Mouse (Mus musculus) embryonic fibroblast, embryonic 13.5 days (primary cell): ENCODE results near the gene Dnmt3l.

Experiments
- CTCF ChIP-seq: IDR thresholded peaks from 2 replicates; pipeline ENCODE4 v1.5.1; 2011; ENCODE audit warnings: mild to moderate bottlenecking, control low read depth, low read length, moderate library complexity, borderline replicate concordance; ENCODE audit not compliant: insufficient read depth
- POLR2A ChIP-seq: IDR thresholded peaks from 2 replicates; pipeline ENCODE4 v1.6.1; 2011; ENCODE audit warnings: low read depth, mild to moderate bottlenecking, control low read depth, low read length, moderate library complexity

GRCm38 (mm10) chr10:78028129-78028528, 13.6 kb upstream of the Dnmt3l start:
- TF ChIP-seq CTCF: peak; percentile 41; the same call in 1 of the 2 replicates
- TF ChIP-seq POLR2A: no peak
